Mouse (Mus musculus) ES-CJ7 (cell line): ENCODE measurements around the gene Kcnip3.

Experiments
- DNase-seq: peaks from one replicate; pipeline ENCODE4 v3.0.0; 2011; ENCODE audit warnings: low read depth, low spot score

The Kcnip3 gene

DNA sequence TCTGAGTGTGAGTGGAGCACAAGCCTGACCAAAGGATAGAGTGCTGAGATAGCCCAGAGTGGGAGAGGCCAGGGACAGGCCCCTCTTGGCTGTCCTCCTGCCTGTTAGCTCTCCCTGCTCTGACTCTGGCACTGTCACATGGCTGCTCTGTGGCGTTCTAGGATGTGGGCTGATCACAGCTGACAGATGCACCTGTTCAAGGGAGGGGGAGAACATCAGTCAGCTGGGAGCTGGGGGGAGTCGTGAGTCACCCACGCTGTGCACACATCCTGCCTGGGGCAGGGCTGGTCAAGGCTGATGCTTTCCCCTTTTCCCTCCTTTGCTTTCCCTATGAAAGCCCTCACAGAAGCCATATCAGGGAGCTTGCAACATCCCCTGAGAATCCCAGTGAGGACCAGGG is 3.6 kb downstream of the Kcnip3 start:
- DNase-seq: no peak

DNA sequence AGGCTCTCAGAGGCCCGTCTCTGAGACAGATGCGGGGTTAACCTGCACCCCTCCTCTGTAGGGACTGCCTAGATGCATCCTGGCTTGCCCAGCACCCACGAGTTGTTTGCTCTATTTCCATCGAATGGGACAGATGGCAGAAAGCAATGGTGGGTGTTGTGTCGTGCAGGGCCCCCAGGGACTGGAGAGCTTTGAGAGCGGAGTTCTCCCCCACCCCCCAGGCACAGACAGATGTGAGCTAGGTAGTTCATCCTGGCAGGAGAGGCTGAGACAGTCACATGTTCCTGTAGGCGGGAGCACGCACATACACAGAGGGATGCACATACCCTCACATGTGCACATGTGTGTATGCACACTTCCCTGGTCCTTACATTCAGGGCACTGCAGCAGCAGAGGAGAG is 4.8 kb downstream of the Kcnip3 start:
- no peak for DNase-seq

DNA sequence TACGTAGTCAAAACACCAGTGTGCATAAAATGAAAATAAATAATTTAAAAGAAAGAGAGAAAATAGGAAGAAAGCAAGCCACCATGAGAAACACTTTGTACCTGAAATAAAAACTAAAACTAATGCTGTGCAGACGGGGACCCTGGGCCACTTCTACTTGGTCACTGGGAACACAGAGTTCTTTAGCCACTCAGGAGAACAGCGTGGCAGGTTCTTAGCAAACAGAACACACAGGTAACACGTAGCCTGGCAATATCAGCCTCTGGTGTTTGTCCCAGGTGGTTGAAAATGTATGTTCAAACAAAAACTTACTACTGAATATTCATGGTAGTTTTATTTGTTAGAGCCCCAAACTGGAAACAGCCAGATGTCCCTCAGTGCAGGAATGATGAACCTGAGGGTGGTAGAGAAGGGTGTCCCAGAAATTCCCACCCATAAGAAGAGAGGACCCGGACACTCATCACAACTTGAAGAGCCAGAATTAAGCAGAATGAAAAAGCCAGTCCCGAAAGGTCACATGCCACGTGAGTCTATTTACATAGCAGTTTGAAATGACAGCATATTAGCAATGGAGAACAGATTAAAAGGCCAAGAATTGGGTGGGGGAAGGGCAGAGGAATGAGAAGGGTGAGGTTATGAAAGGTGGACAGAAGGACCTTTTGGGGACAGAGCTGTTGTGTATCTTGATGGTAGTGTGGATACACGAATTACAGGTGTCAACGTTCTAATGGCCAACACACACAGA is 7.3 kb downstream of the Kcnip3 start:
- DNase-seq: no peak

GRCm38 (mm10) chr2:127513244-127513643 is 8.7 kb downstream of the Kcnip3 start:
- no peak for DNase-seq

DNA sequence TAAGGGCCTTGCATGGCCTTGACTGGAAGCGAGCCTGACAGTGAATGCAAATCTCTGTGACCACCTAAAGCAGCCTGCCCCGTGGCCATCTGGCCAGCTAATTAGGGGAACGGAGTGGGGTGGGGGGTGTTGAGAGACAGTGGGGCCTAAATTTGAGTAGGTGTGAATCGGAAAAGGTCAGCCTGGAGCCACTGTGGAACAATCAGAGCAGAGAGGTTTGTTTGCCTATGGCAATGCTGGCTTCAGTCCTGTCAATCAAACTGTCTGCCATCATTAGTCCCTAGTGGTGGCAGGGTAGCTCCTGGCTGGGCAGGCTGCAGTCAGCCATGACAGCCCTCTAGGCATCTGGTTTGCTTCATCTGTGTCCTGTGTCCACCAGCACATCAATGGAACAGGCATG is 10.5 kb downstream of the Kcnip3 start:
- DNase-seq: no peak

DNA sequence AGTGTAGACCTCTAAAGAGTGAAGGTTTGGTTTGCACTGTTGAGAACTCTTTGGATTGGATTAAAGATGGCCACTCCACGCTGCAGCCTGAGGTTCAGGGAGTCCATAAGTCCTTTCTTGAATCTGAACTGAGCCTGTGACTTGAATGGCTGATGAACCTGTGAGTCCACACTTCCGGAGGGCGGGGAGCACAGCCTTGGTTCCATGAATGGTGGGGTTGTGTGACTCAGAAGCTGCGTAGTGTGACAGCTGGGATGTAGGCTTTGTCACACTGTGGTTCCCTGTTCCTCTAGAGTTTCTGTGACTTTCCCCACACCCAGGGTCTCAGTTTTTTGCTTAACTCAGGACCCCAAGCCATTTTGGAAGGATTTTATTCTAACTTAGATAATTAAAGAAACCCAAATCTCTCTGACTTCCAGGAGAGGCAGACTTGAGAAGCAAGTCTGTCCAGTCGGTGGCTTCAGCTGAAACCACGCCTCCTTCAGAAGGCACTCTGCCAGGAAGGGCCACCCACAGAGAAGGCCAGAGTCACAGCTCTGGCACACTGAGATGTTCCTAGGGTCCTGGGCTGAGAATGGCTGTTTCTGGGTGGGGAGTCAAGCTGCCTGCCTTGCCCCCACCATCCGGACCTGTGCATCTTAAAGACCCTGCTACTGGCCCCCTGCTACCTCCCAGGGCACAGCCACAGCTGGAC is 13.8 kb downstream of the Kcnip3 start:
- DNase-seq: no peak

GRCm38 (mm10) chr2:127507077-127507774 is 14.7 kb downstream of the Kcnip3 start:
- DNase-seq: peak; percentile 80

GRCm38 (mm10) chr2:127506131-127506632 is 15.7 kb downstream of the Kcnip3 start:
- DNase-seq: no peak

DNA sequence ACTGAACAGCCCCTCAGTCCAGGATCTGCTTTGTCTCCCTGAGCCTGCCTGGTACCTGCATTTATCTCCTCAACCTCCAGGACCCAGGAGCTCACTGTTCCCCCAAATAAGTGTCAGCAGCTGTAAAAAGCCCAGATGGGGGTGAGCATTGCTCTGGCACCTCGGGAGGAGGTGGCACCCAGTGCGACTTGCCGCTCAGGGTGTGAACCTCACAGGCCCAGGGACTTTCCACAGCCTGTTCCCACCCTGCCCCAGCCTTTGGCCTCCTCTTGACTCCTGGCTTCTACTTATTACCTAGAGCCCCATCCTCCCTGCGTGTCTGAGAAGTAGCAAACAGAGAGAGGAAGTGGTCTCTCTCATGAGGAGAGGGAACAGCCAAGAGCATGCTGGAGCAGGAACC is 16.7 kb downstream of the Kcnip3 start:
- DNase-seq: no peak

DNA sequence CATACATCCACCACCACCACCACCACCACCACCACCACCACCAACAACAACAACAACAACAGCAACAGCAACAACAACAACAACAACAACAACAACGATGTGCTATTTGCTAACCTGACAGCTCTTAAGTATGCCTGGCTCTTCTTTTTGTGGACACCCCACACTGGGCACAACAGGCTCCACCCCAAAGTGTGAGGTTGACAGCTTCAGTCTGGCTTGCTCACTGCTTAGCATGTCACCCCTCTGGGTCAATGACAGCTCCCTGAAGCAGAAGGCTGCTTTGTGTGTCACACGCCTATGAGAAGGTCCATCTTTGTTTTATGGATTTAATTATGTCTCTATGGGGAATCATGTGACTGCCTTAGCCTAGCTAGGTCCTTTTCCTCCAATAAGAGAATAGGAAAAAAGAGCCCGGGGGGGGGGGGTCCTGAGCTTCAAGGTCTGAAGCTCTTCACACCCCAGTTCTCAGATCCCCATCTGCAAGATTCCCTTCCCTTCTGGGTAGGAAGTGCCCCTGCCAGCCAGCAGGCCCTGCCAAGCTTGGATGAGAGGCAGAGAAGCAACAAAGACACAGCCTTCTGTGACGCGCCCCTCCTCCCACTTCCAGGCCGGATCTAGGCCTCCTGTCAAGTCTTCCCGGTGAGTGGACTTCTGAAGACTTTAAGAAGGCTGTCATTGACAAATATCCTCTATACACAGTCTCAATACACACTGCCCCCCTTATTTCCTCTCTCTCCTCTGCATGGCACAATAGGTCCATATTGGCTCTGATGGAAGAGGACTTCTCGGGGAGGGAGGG is 17.9 kb downstream of the Kcnip3 start:
- no peak for DNase-seq

GRCm38 (mm10) chr2:127501061-127501460 is 20.8 kb downstream of the Kcnip3 start:
- peak; percentile 62 for DNase-seq

GRCm38 (mm10) chr2:127498750-127499149 is 23.1 kb downstream of the Kcnip3 start:
- no peak for DNase-seq

DNA sequence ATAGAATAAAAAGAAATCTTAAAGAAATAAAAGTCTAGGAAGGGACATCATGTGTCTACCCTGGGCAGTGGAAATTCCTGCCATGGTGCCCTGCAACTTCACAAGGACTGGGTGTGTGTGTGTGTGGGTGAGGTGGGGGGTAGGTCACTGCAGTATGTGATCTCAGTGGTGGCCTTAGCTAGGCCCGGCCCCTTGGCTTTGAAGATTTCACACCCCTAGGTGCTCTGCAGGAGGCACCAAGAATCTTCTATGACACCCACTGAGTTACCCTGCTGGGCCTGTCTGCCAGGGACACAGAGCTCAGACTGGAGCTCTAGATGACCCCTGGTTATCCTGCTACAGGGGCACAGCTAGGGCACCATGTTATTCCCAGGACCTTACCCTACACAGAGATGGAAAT is 25.6 kb downstream of the Kcnip3 start:
- no peak for DNase-seq

GRCm38 (mm10) chr2:127484476-127485170 is 37.3 kb downstream of the Kcnip3 start:
- DNase-seq: peak; percentile 86

DNA sequence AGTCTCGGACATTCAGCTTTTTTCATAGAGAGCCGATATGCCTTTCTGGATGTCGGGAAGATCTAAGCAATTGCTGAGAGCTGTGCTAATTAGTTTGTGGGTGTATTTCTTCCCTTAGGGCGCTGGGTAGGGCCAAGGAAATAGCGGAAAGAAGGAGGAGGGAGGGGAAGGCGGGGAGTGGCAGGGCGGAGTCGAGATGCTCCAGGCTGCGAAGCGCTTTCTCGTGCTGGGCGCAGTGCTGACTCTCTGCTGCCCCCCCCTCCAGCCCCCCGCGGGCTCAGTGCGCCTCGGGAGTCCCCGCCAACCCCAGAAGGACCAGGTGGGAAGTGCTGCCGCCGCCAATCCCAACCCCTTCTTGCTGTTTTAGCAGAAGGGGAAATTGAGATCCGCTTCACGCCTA is 38.9 kb downstream of the Kcnip3 start:
- peak; percentile 47 for DNase-seq

DNA sequence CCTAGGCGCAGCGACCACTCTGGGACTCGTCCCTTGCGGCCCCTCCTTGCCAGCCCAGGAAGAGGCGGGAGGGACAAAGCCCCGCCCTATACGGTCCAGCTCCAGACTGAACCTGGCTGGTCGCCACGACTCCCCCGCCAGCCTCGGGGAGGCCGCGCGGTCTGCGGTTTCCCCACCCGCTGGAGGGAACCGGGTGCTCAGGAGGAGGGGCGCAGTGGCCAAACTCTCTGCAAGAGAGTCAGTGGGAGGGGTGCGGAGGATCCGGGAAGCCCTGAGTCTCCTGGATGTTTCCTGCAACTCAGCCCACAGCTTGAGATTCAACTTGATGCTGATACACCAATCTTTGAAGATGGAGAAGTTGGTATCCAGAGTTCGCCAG is 39.4 kb downstream of the Kcnip3 start:
- DNase-seq: peak; percentile 72

DNA sequence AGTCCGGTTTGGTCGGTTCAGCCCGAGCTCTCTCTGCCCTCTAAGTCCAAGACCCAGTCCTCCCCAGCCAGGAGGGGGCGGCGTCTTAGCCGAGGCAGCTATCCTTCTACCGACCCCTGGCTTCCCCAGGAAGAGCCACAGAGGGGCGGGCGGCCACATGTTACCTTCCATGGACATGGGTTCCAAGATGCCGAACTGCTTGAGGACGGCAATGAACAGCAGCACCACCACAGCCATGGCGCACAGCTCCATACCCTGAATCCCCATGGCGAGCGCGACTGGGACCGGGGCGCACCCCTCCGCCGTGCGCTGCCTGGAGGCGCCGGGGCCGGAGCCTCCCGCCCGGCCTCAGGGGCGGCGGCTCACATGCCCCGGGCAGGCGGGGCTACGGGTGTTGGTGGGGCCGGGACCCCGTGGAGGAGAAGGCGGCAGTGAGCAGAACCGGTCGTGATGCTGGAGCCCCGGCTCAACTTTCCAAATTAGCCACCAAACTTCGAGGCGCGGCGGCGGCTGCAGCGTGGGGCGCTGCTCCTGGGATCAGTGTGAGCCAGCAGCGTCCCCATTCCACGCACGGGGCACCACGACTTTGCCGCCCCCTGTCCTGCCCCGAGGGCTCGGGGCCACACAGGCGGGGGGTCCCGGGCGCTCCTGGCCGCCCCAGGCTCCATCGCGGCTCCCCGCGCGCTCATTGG is 39.9 kb downstream of the Kcnip3 start:
- peak; percentile 40 for DNase-seq

- DNase-seq: no peak
Measured at GRCm38 (mm10) chr2:127479763-127480162, 42.1 kb downstream of the Kcnip3 start.

DNA sequence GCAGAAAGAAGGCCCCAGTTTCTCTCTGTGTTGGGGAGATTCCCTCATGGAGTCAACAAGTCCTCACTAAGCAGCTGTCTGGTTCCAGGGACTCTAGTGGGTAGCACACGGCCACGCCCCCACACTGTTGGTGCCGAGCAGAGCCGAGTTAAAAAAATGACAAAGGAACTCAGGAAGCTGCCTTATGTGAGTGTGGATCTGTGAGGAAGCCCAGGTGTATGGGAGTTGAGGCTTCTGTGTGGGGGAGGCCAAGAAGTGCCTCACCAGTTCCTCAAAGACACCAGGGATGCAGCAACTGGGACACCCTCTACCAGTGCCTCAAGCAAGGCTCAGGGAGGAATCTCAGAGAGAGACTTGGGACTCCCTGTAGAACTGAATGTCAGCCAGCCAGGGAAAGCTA is 42.7 kb downstream of the Kcnip3 start:
- no peak for DNase-seq

GRCm38 (mm10) chr2:127472279-127472678 is 49.6 kb downstream of the Kcnip3 start:
- DNase-seq: no peak
